Mouse (Mus musculus): ENCODE results near the gene B4galnt2.

DNA sequence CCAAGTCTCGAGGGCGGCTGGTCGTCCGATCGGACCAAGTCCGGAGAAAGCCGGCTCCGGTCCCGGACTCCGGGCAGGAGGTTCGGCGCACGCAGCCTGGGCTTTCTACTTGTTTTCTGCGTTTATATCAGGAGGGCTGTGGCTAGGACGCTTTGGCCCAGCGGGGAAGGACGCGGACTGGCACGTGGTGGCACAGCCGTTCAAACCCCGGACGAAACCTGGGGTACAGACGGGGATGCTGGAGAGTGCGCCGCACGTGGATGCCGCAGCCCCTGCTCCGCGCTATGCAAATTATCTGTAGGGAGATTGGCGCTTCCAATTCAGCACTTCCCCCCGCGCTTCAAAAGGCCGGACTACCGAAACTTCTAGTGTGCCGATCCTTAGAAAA is 55.2 kb downstream of the B4galnt2 start:
- TF ChIP-seq POLR2A (IDR thresholded peaks at IDR 0.05; ENCODE audit: extremely low read depth, insufficient read depth, low read length) (no peak), CTCF (IDR thresholded peaks at IDR 0.05; ENCODE audit: extremely low read depth, insufficient read depth, low read length) (no peak)

Data from cortical plate, adult 2 months (tissue).